Comparison of ENCODE assay signal across 34 mouse cellular contexts in genomic region chr2:125125824-125126223, GRCm38 (mm10). TPM values are rescaled to one million over a fixed set of nuclear protein-coding genes. Genes with fewer than 3 reads are reported as not detected.
DNase-seq lines count a peak whose midpoint lies in the region; ATAC-seq and TF ChIP-seq lines count a peak whose summit lies in the region.
"Had no signal": no experiment of that assay in that cellular context is flagged by ENCODE, and none has a peak within 500 bp of the region (broad histone marks: within the 10 kb centered on the region; RNA-seq: fewer than 3 reads in every experiment).

No protein-coding gene starts in this region.

- H3K36me3 ChIP-seq in MEL (ENCODE audit: control insufficient read depth in 1 of 2, insufficient read depth in 2 of 2, low read length in 2 of 2) = peaks cover 0 to 29% of the 10 kb centered on the region in 2 experiments; a peak in 2 of 4 replicates
- no peaks in the 10 kb centered on the region for H3K36me3 ChIP-seq in kidney, embryonic 14.5 days (ENCODE audit: control insufficient read depth, insufficient read depth, low read length)
- H3K36me3 ChIP-seq: embryonic facial prominence, embryonic 10.5 days; embryonic facial prominence, embryonic 13.5 days; forebrain, embryonic 12.5 days; forebrain, embryonic 15.5 days; hindbrain, embryonic 10.5 days; hindbrain, embryonic 13.5 days had no signal

- H3K9ac ChIP-seq in MEL (ENCODE audit: control insufficient read depth, low read depth, low read length, poor library complexity, severe bottlenecking) = no peak overlapping the region
- no peak overlapping the region for H3K9ac ChIP-seq in kidney, embryonic 14.5 days (ENCODE audit: low read depth, low read length)
- H3K9ac ChIP-seq: embryonic facial prominence, embryonic 13.5 days; forebrain, embryonic 12.5 days; forebrain, embryonic 15.5 days; hindbrain, embryonic 13.5 days had no signal

- no peak for TF ChIP-seq RAD21 in MEL (IDR thresholded peaks at IDR 0.05; ENCODE audit: low read depth, low read length)

- H3K27me3 ChIP-seq in MEL (ENCODE audit: control insufficient read depth in 1 of 2, insufficient read depth in 2 of 2, low read length in 2 of 2) = no peaks in the 10 kb centered on the region
- H3K27me3 ChIP-seq in kidney, embryonic 14.5 days (ENCODE audit: control insufficient read depth, insufficient read depth, low read length) = 0 out of 2 replicates have a peak, but pooled peaks cover 4% of the 10 kb centered on the region
- H3K27me3 ChIP-seq: CH12.LX; embryonic facial prominence, embryonic 13.5 days; forebrain, embryonic 12.5 days; forebrain, embryonic 15.5 days; hindbrain, embryonic 13.5 days; Patski had no signal

- peak; percentile 20; the same call in 1 of the 2 replicates for ATAC-seq in common myeloid progenitor, adult 5-6 weeks (replicated peaks; ENCODE audit: low read depth, poor library complexity, severe bottlenecking)
- ATAC-seq in kidney, embryonic 14.5 days (ENCODE audit: low FRiP score, low TSS enrichment) = no peak
- ATAC-seq: forebrain, embryonic 15.5 days; hindbrain, embryonic 16.5 days; Patski had no signal

- peak; percentile 72 for DNase-seq in heart, adult 11 months
- no peak for DNase-seq in heart, postnatal 25 days (ENCODE audit: low spot score)
- peak; percentile 62 for DNase-seq in MEL (ENCODE audit: low read depth, low spot score)
- DNase-seq in thymus, postnatal 36 days = no peak
- DNase-seq in urinary bladder, postnatal 25 days (ENCODE audit: low spot score) = no peak
- DNase-seq: adrenal gland, adult 2 months; adrenal gland, postnatal 14 days; B cell, adult 2 months; cerebellum, adult 11 months; cerebellum, adult 2 months; cerebellum, adult 9-11 months; cerebellum, postnatal 25 days; embryo, embryonic 11 days; gastrocnemius, postnatal 25 days; heart, postnatal 36 days had no signal

- intact Hi-C loops in heart, postnatal 25 days (cut with DNase I) = no loop called here

- TF ChIP-seq CTCF in MEL (IDR thresholded peaks at IDR 0.05 in 2 of 3, conservative IDR thresholded peaks at IDR 0.05 in 1 of 3; ENCODE audit: control insufficient read depth in 1 of 3, insufficient read depth in 1 of 3, low read depth in 2 of 3, low read length in 3 of 3, poor library complexity in 1 of 3, severe bottlenecking in 1 of 3) = no peak

- peaks cover 9 to 22% of the 10 kb centered on the region in 2 experiments for H3K4me1 ChIP-seq in MEL (ENCODE audit: control insufficient read depth in 1 of 2, insufficient read depth in 2 of 2, low read length in 2 of 2)
- H3K4me1 ChIP-seq in kidney, embryonic 14.5 days (ENCODE audit: control insufficient read depth, insufficient read depth, low read length) = peaks cover 10% of the 10 kb centered on the region; the same call in 1 of the 2 replicates

- TF ChIP-seq EP300 in MEL (IDR thresholded peaks at IDR 0.05; ENCODE audit: low read depth in 1 of 2, low read length in 2 of 2) = peak; percentile 48 to 61

- peaks cover 28% of the 10 kb centered on the region for H3K79me2 ChIP-seq in MEL (ENCODE audit: control insufficient read depth, insufficient read depth, low read length, poor library complexity)

- WGBS in kidney, embryonic 14.5 days = 42% methylated on average over 4 of the region's 4 CpGs

- H3K4me3 ChIP-seq in MEL (ENCODE audit: control insufficient read depth in 1 of 2, insufficient read depth in 1 of 2, low read depth in 2 of 2, low read length in 2 of 2) = no peak overlapping the region
- no peak overlapping the region for H3K4me3 ChIP-seq in kidney, embryonic 14.5 days (ENCODE audit: low read length)
- H3K4me3 ChIP-seq: embryonic facial prominence, embryonic 10.5 days; embryonic facial prominence, embryonic 13.5 days; erythroblast, embryonic 14.5 days; forebrain, embryonic 12.5 days; forebrain, embryonic 15.5 days; hindbrain, embryonic 10.5 days; hindbrain, embryonic 13.5 days had no signal

- no peak overlapping the region; the same call in 1 of the 2 replicates for H3K27ac ChIP-seq in MEL (ENCODE audit: control insufficient read depth, low read depth, low read length)
- H3K27ac ChIP-seq in kidney, embryonic 14.5 days (ENCODE audit: low read depth, low read length) = no peak overlapping the region
- H3K27ac ChIP-seq: embryonic facial prominence, embryonic 10.5 days; embryonic facial prominence, embryonic 13.5 days; forebrain, embryonic 12.5 days; forebrain, embryonic 15.5 days; hindbrain, embryonic 10.5 days; hindbrain, embryonic 13.5 days had no signal

- no peak overlapping the region for H3K4me2 ChIP-seq in kidney, embryonic 14.5 days (replicated peaks; ENCODE audit: low read depth, low read length)
- H3K4me2 ChIP-seq: embryonic facial prominence, embryonic 13.5 days; forebrain, embryonic 12.5 days; forebrain, embryonic 15.5 days; heart, embryonic 11.5 days; hindbrain, embryonic 13.5 days had no signal

- H3K9me3 ChIP-seq in MEL (replicated peaks; ENCODE audit: insufficient read depth, low read length) = no peaks in the 10 kb centered on the region
- H3K9me3 ChIP-seq in kidney, embryonic 14.5 days (ENCODE audit: control insufficient read depth, low read length) = no peaks in the 10 kb centered on the region
- H3K9me3 ChIP-seq: embryonic facial prominence, embryonic 10.5 days; embryonic facial prominence, embryonic 13.5 days; forebrain, embryonic 12.5 days; forebrain, embryonic 15.5 days; hindbrain, embryonic 10.5 days; hindbrain, embryonic 13.5 days had no signal

- TF ChIP-seq POLR2A in MEL (IDR thresholded peaks at IDR 0.05; ENCODE audit: control insufficient read depth in 1 of 2, insufficient read depth in 1 of 2, low read depth in 1 of 2, low read length in 2 of 2, poor library complexity in 1 of 2) = no peak

TF ChIP-seq in MEL, 35 proteins besides CTCF, POLR2A, EP300 and RAD21:
- TF ChIP-seq MAFK (IDR thresholded peaks at IDR 0.05; ENCODE audit: borderline replicate concordance, low read depth, low read length) (no peak), MXI1 (IDR thresholded peaks at IDR 0.05; ENCODE audit: low read depth, low read length) (peak; percentile 45; the same call in 1 of the 2 replicates), NELFE (IDR thresholded peaks at IDR 0.05; ENCODE audit: low read depth, low read length) (no peak), NRF1 (IDR thresholded peaks at IDR 0.05; ENCODE audit: insufficient read depth, low read depth, low read length, poor library complexity, severe bottlenecking) (no peak), SIN3A (IDR thresholded peaks at IDR 0.05; ENCODE audit: low read length) (0 out of 2 replicates have a peak, but pooled peaks have one; percentile 47), GATA1 (IDR thresholded peaks at IDR 0.05; ENCODE audit: low read depth, low read length) (peak; percentile 54), MEF2A (IDR thresholded peaks at IDR 0.05; ENCODE audit: extremely low read depth, insufficient replicate concordance, low read depth, low read length, poor library complexity, severe bottlenecking) (no peak), TBP (IDR thresholded peaks at IDR 0.05; ENCODE audit: low read depth, low read length) (no peak), MYC (IDR thresholded peaks at IDR 0.05; ENCODE audit: low read depth, low read length) (no peak), KAT2A (conservative IDR thresholded peaks at IDR 0.05; ENCODE audit: low read depth, low read length) (no peak), ETS1 (IDR thresholded peaks at IDR 0.05; ENCODE audit: low read depth, low read length) (peak; percentile 50; the same call in 1 of the 2 replicates), TCF12 (IDR thresholded peaks at IDR 0.05; ENCODE audit: low read depth, low read length) (peak; percentile 70; the same call in 1 of the 2 replicates), TAL1 (IDR thresholded peaks at IDR 0.05; ENCODE audit: low read length) (peak; percentile 30), MYB (IDR thresholded peaks at IDR 0.05; ENCODE audit: low read depth, low read length) (no peak), USF2 (IDR thresholded peaks at IDR 0.05; ENCODE audit: borderline replicate concordance in 1 of 2, insufficient read depth in 1 of 2, low read depth in 1 of 2, low read length in 2 of 2) (no peak), MAX (IDR thresholded peaks at IDR 0.05; ENCODE audit: low read length) (peak; percentile 55), JUND (IDR thresholded peaks at IDR 0.05; ENCODE audit: low read depth, low read length) (no peak), POLR2AphosphoS2 (IDR thresholded peaks at IDR 0.05; ENCODE audit: low read length) (no peak), USF1 (IDR thresholded peaks at IDR 0.05; ENCODE audit: low read depth, low read length) (no peak), HCFC1 (IDR thresholded peaks at IDR 0.05; ENCODE audit: low read depth, low read length) (0 out of 2 replicates have a peak, but pooled peaks have one; percentile 20)

RNA-seq across cellular contexts. Expression of gene Myef2, which starts 2.4 kb away (rescaled TPM):
- total RNA-seq in heart, postnatal 25 days (2021) = 1 to 10 TPM; 6.4 to 9.1 TPM
- total RNA-seq in MEL (2012; rRNA removed) = 38.6 and 42.8 TPM in 2 replicates
- 10 to 100 TPM in 1 of 2 experiments, not detected in 1; 84.4 TPM for polyA plus RNA-seq in MEL (2012; ENCODE audit: insufficient read depth in 1 of 2, insufficient read length in 2 of 2, low read depth in 1 of 2, low replicate concordance in 2 of 2, missing spikeins in 1 of 2)
- total RNA-seq in common myeloid progenitor, adult 5-6 weeks (2017) = 65.5 and 70.2 TPM in 2 replicates
- polyA plus RNA-seq in kidney, embryonic 14.5 days (2014; fragmentation: Nextera tagmentation; extraction: Ambion mirVana) = 118 and 142 TPM in 2 replicates
- total RNA-seq: CH12.LX had no signal

RNA-seq across cellular contexts. Expression of gene Ctxn2, which starts 10.7 kb away (rescaled TPM):
- not detected for total RNA-seq in heart, postnatal 25 days (2021)
- not detected in 2 replicates for total RNA-seq in MEL (2012; rRNA removed)
- polyA plus RNA-seq in MEL (2012; ENCODE audit: insufficient read depth in 1 of 2, insufficient read length in 2 of 2, low read depth in 1 of 2, low replicate concordance in 2 of 2, missing spikeins in 1 of 2) = not detected
- not detected in 2 replicates for total RNA-seq in common myeloid progenitor, adult 5-6 weeks (2017)
- not detected in 2 replicates for polyA plus RNA-seq in kidney, embryonic 14.5 days (2014; fragmentation: Nextera tagmentation; extraction: Ambion mirVana)
- total RNA-seq: adrenal gland, adult 2 months; adrenal gland, postnatal 14 days; adrenal gland, postnatal 4 days; CH12.LX; gastrocnemius, adult 8-10 months; gastrocnemius, postnatal 25 days; granulocyte monocyte progenitor cell, adult 5-6 weeks; heart, adult 8-10 months; heart, postnatal 36 days had no signal
- polyA plus RNA-seq: adrenal gland, adult 2 months; embryonic facial prominence, embryonic 10.5 days; embryonic facial prominence, embryonic 13.5 days; erythroblast, embryonic 14.5 days; heart, embryonic 11.5 days; heart, embryonic 14.5 days; heart, postnatal 0 days; Patski had no signal

RNA-seq across cellular contexts. Expression of gene Slc12a1, which starts 26.5 kb away (rescaled TPM):
- not detected for total RNA-seq in heart, postnatal 25 days (2021)
- total RNA-seq in MEL (2012; rRNA removed) = not detected in 2 replicates
- polyA plus RNA-seq in MEL (2012; ENCODE audit: insufficient read depth in 1 of 2, insufficient read length in 2 of 2, low read depth in 1 of 2, low replicate concordance in 2 of 2, missing spikeins in 1 of 2) = not detected
- total RNA-seq in common myeloid progenitor, adult 5-6 weeks (2017) = under 0.01 TPM in 1 of 2 replicates, not detected in the other
- 8.0 and 21.4 TPM in 2 replicates for polyA plus RNA-seq in kidney, embryonic 14.5 days (2014; fragmentation: Nextera tagmentation; extraction: Ambion mirVana)
- total RNA-seq: adrenal gland, adult 2 months; adrenal gland, postnatal 14 days; gastrocnemius, adult 8-10 months; gastrocnemius, postnatal 25 days; granulocyte monocyte progenitor cell, adult 5-6 weeks; heart, adult 8-10 months; heart, postnatal 36 days had no signal
- polyA plus RNA-seq: adrenal gland, adult 2 months; embryonic facial prominence, embryonic 10.5 days; erythroblast, embryonic 14.5 days; forebrain, embryonic 12.5 days; forebrain, embryonic 15.5 days; heart, embryonic 11.5 days; heart, embryonic 14.5 days; heart, postnatal 0 days; hindbrain, embryonic 10.5 days had no signal

RNA-seq across cellular contexts. Expression of gene Slc24a5, which starts 57.9 kb away (rescaled TPM):
- total RNA-seq in heart, postnatal 25 days (2021) = 1 to 10 TPM in 1 of 2 experiments, under 1 TPM in 1; 0.81 to 1.3 TPM
- total RNA-seq in MEL (2012; rRNA removed) = 0.69 and 0.75 TPM in 2 replicates
- 1 to 10 TPM in 1 of 2 experiments, not detected in 1; 2.9 TPM for polyA plus RNA-seq in MEL (2012; ENCODE audit: insufficient read depth in 1 of 2, insufficient read length in 2 of 2, low read depth in 1 of 2, low replicate concordance in 2 of 2, missing spikeins in 1 of 2)
- total RNA-seq in common myeloid progenitor, adult 5-6 weeks (2017) = 2.6 and 3.0 TPM in 2 replicates
- 3.9 and 7.4 TPM in 2 replicates for polyA plus RNA-seq in kidney, embryonic 14.5 days (2014; fragmentation: Nextera tagmentation; extraction: Ambion mirVana)
- total RNA-seq: adrenal gland, adult 2 months; CH12.LX; gastrocnemius, adult 8-10 months; gastrocnemius, postnatal 25 days had no signal
- polyA plus RNA-seq: adrenal gland, adult 2 months; erythroblast, embryonic 14.5 days had no signal

Comparison
In these comparisons a context has a peak if more than half of its experiments do, and no peak if none do; other contexts are left out.
1. DNase-seq: peak in heart, adult 11 months (single experiment) and MEL (single experiment); none in heart, postnatal 25 days (single experiment), thymus, postnatal 36 days (0 of 2) and urinary bladder, postnatal 25 days (single experiment).